Comparison of ENCODE assay signal across 15 mouse cellular contexts in genomic region chr2:92805761-92806160, GRCm38 (mm10).
DNase-seq lines count a peak whose midpoint lies in the region; ATAC-seq and TF ChIP-seq lines count a peak whose summit lies in the region.
"Had no signal": no experiment of that assay in that cellular context is flagged by ENCODE, and none has a peak within 500 bp of the region (broad histone marks: within the 10 kb centered on the region; RNA-seq: fewer than 3 reads in every experiment).

No protein-coding gene starts in this region.

- no peak overlapping the region for H3K4me2 ChIP-seq in kidney, postnatal 0 days (ENCODE audit: low read length)
- no peak overlapping the region for H3K4me2 ChIP-seq in hindbrain, embryonic 12.5 days (replicated peaks)
- H3K4me2 ChIP-seq in midbrain, embryonic 15.5 days = no peak overlapping the region
- H3K4me2 ChIP-seq: heart, embryonic 11.5 days; limb, embryonic 12.5 days; neural tube, embryonic 12.5 days had no signal

- H3K4me1 ChIP-seq in kidney, postnatal 0 days (replicated peaks; ENCODE audit: insufficient read depth, low read length) = no peaks in the 10 kb centered on the region
- H3K4me1 ChIP-seq in embryonic facial prominence, embryonic 10.5 days = peaks cover 56% of the 10 kb centered on the region
- H3K4me1 ChIP-seq in hindbrain, embryonic 12.5 days = peaks cover 33% of the 10 kb centered on the region
- peaks cover 53% of the 10 kb centered on the region for H3K4me1 ChIP-seq in midbrain, embryonic 15.5 days

- ATAC-seq in kidney, postnatal 0 days (replicated peaks; ENCODE audit: low FRiP score, low read depth) = 0 out of 2 replicates have a peak, but pooled peaks have one; percentile 33
- ATAC-seq in hindbrain, embryonic 12.5 days (ENCODE audit: low FRiP score) = no peak
- peak; percentile 13; the same call in 1 of the 2 replicates for ATAC-seq in midbrain, embryonic 15.5 days (replicated peaks)

- DNase-seq in kidney, postnatal 0 days (ENCODE audit: low spot score) = no peak
- DNase-seq in kidney, adult 9 months = no peak
- DNase-seq in embryonic facial prominence, embryonic 10.5 days (ENCODE audit: low spot score) = no peak
- DNase-seq in left cerebral cortex, adult 11 months (ENCODE audit: low spot score) = no peak
- no peak for DNase-seq in cerebellum, adult 11-12 months
- DNase-seq in gastrocnemius, adult 8-10 months (ENCODE audit: low spot score in 2 of 2) = no peak
- DNase-seq: cerebellum, adult 9-11 months; lung, adult 2 months; right cerebral cortex, postnatal 14 days; thymus, postnatal 4 days had no signal

- H3K36me3 ChIP-seq in kidney, postnatal 0 days (ENCODE audit: insufficient read depth, low read length) = no peaks in the 10 kb centered on the region
- H3K36me3 ChIP-seq in embryonic facial prominence, embryonic 10.5 days (replicated peaks) = no peaks in the 10 kb centered on the region
- no peaks in the 10 kb centered on the region for H3K36me3 ChIP-seq in hindbrain, embryonic 12.5 days
- H3K36me3 ChIP-seq in midbrain, embryonic 15.5 days (replicated peaks) = no peaks in the 10 kb centered on the region
- H3K36me3 ChIP-seq: limb, embryonic 12.5 days; neural tube, embryonic 12.5 days had no signal

- H3K4me3 ChIP-seq in kidney, postnatal 0 days (replicated peaks; ENCODE audit: low read depth, low read length) = no peak overlapping the region
- no peak overlapping the region for H3K4me3 ChIP-seq in embryonic facial prominence, embryonic 10.5 days
- H3K4me3 ChIP-seq in hindbrain, embryonic 12.5 days = no peak overlapping the region
- no peak overlapping the region for H3K4me3 ChIP-seq in midbrain, embryonic 15.5 days
- H3K4me3 ChIP-seq: limb, embryonic 12.5 days; neural tube, embryonic 12.5 days had no signal

- no peaks in the 10 kb centered on the region for H3K9me3 ChIP-seq in kidney, postnatal 0 days (replicated peaks; ENCODE audit: low read length)
- H3K9me3 ChIP-seq in embryonic facial prominence, embryonic 10.5 days = no peaks in the 10 kb centered on the region
- no peaks in the 10 kb centered on the region for H3K9me3 ChIP-seq in hindbrain, embryonic 12.5 days (replicated peaks)
- H3K9me3 ChIP-seq in midbrain, embryonic 15.5 days = no peaks in the 10 kb centered on the region
- H3K9me3 ChIP-seq: limb, embryonic 12.5 days; neural tube, embryonic 12.5 days had no signal

- no peak overlapping the region for H3K9ac ChIP-seq in kidney, postnatal 0 days (ENCODE audit: low read depth, low read length)
- H3K9ac ChIP-seq in hindbrain, embryonic 12.5 days = no peak overlapping the region
- H3K9ac ChIP-seq in midbrain, embryonic 15.5 days = no peak overlapping the region
- H3K9ac ChIP-seq: limb, embryonic 12.5 days; neural tube, embryonic 12.5 days had no signal

- WGBS in kidney, postnatal 0 days = 36% methylated on average over 4 of the region's 4 CpGs
- WGBS in embryonic facial prominence, embryonic 10.5 days = 25% methylated on average over 4 of the region's 4 CpGs
- 27% methylated on average over 4 of the region's 4 CpGs for WGBS in hindbrain, embryonic 12.5 days
- WGBS in midbrain, embryonic 15.5 days = 21% methylated on average over 4 of the region's 4 CpGs

- H3K27me3 ChIP-seq in kidney, postnatal 0 days (ENCODE audit: insufficient read depth, low read length) = no peaks in the 10 kb centered on the region
- H3K27me3 ChIP-seq in embryonic facial prominence, embryonic 10.5 days (replicated peaks; ENCODE audit: low read depth, poor library complexity, severe bottlenecking) = peaks cover 15% of the 10 kb centered on the region
- H3K27me3 ChIP-seq in hindbrain, embryonic 12.5 days = no peaks in the 10 kb centered on the region; the same call in 1 of the 2 replicates
- no peaks in the 10 kb centered on the region for H3K27me3 ChIP-seq in midbrain, embryonic 15.5 days (replicated peaks)

- TF ChIP-seq CTCF in kidney, postnatal 0 days (IDR thresholded peaks at IDR 0.05; ENCODE audit: low read depth) = no peak

- no peak overlapping the region for H3K27ac ChIP-seq in kidney, postnatal 0 days
- peak overlapping the region; percentile 86 for H3K27ac ChIP-seq in embryonic facial prominence, embryonic 10.5 days (replicated peaks)
- peak overlapping the region; percentile 82 for H3K27ac ChIP-seq in hindbrain, embryonic 12.5 days
- peak overlapping the region; percentile 88 for H3K27ac ChIP-seq in midbrain, embryonic 15.5 days
- H3K27ac ChIP-seq: limb, embryonic 12.5 days; neural tube, embryonic 12.5 days had no signal
